Mouse (Mus musculus): ENCODE measurements around the gene Ubash3a.

Ubash3a gene

GRCm38 (mm10) chr17:31207771-31208334 lies at the start of gene Ubash3a:
Ubash3a (plus strand) TSS chr17:31207873.
- DNase-seq (ENCODE audit: low spot score), result no peak

- no peak for DNase-seq (ENCODE audit: low spot score)
These were observed 49.8 kb upstream of the Ubash3a start for GRCm38 (mm10) chr17:31157921-31158320.

- DNase-seq (ENCODE audit: low spot score), result no peak
These were observed 47.4 kb upstream of the Ubash3a start for GRCm38 (mm10) chr17:31160291-31160690.

- DNase-seq (ENCODE audit: low spot score), result no peak
These were observed 45.1 kb upstream of the Ubash3a start for GRCm38 (mm10) chr17:31162607-31163006.

GRCm38 (mm10) chr17:31163821-31164220 lies 43.9 kb upstream of the Ubash3a start:
- no peak for DNase-seq (ENCODE audit: low spot score)

- no peak for DNase-seq (ENCODE audit: low spot score)
These were observed 42.5 kb upstream of the Ubash3a start, which contains the start of gene Tff1 for GRCm38 (mm10) chr17:31165127-31165526. Tff1 (minus strand) TSS chr17:31165277.

- DNase-seq (ENCODE audit: low spot score), result no peak
These were observed 37.9 kb upstream of the Ubash3a start for GRCm38 (mm10) chr17:31169796-31170195.

- no peak for DNase-seq (ENCODE audit: low spot score)
These were observed 31.4 kb upstream of the Ubash3a start for GRCm38 (mm10) chr17:31176321-31176720.

GRCm38 (mm10) chr17:31181490-31181889 lies 26.2 kb upstream of the Ubash3a start:
- no peak for DNase-seq (ENCODE audit: low spot score)

GRCm38 (mm10) chr17:31183180-31183974 lies 24.3 kb upstream of the Ubash3a start:
- peak; percentile 29 for DNase-seq (ENCODE audit: low spot score)

- no peak for DNase-seq (ENCODE audit: low spot score)
These were observed 23.2 kb upstream of the Ubash3a start for GRCm38 (mm10) chr17:31184269-31184990.

GRCm38 (mm10) chr17:31187370-31187769 lies 20.3 kb upstream of the Ubash3a start:
- DNase-seq (ENCODE audit: low spot score), result peak; percentile 43

- no peak for DNase-seq (ENCODE audit: low spot score)
These were observed 15.8 kb upstream of the Ubash3a start for GRCm38 (mm10) chr17:31191825-31192224.

- DNase-seq (ENCODE audit: low spot score), result no peak
These were observed 15.0 kb upstream of the Ubash3a start for GRCm38 (mm10) chr17:31192663-31193062.

- no peak for DNase-seq (ENCODE audit: low spot score)
These were observed 14.3 kb upstream of the Ubash3a start for GRCm38 (mm10) chr17:31193360-31193759.

- no peak for DNase-seq (ENCODE audit: low spot score)
These were observed 12.5 kb upstream of the Ubash3a start for GRCm38 (mm10) chr17:31195207-31195606.

GRCm38 (mm10) chr17:31196283-31196682 lies 11.4 kb upstream of the Ubash3a start:
- DNase-seq (ENCODE audit: low spot score), result no peak

GRCm38 (mm10) chr17:31198877-31199276 lies 8.8 kb upstream of the Ubash3a start, which contains the start of gene Tmprss3:
Tmprss3 (minus strand) TSS chr17:31198977.
- DNase-seq (ENCODE audit: low spot score), result no peak

GRCm38 (mm10) chr17:31208654-31209053 lies 981 bp downstream of the Ubash3a start:
- no peak for DNase-seq (ENCODE audit: low spot score)

GRCm38 (mm10) chr17:31209376-31209930 lies 1.8 kb downstream of the Ubash3a start:
- DNase-seq (ENCODE audit: low spot score), result no peak

- DNase-seq (ENCODE audit: low spot score), result no peak
These were observed 2.6 kb downstream of the Ubash3a start for GRCm38 (mm10) chr17:31210299-31210698.

GRCm38 (mm10) chr17:31211881-31212280 lies 4.2 kb downstream of the Ubash3a start:
- no peak for DNase-seq (ENCODE audit: low spot score)
